Mouse (Mus musculus): Measurements from ENCODE around the gene Pdia3.
"Not testable (repeated sequence)": the region's sequence is repeated elsewhere in the genome, so short reads cannot be mapped to it uniquely, and the experiment has no call there.

The Pdia3 gene

GRCm38 (mm10) chr2:121477491-121478266, 64.1 kb downstream of the Pdia3 start:
- in situ Hi-C loops (cut with MseI, MboI): no loop called here

- in situ Hi-C loops (cut with MseI, MboI): no loop called here
Observed at GRCm38 (mm10) chr2:121480498-121480897, 66.9 kb downstream of the Pdia3 start.

- in situ Hi-C loops (cut with MseI, MboI): not testable (repeated sequence)
Observed at GRCm38 (mm10) chr2:121480916-121481315, 67.3 kb downstream of the Pdia3 start.

- in situ Hi-C loops (cut with MseI, MboI): no loop called here
Observed at GRCm38 (mm10) chr2:121483576-121483975, 70.0 kb downstream of the Pdia3 start.

- in situ Hi-C loops (cut with MseI, MboI): not testable (repeated sequence)
Observed at GRCm38 (mm10) chr2:121484403-121484802, 70.8 kb downstream of the Pdia3 start.

Measured in mouse trophoblast stem cell (cell line).